Mouse (Mus musculus) kidney, postnatal 0 days (tissue): ENCODE results near the gene Adprhl1. TPM values are rescaled to one million over a fixed set of nuclear protein-coding genes. Genes with fewer than 3 reads are reported as not detected.

Experiments used
- ATAC-seq: fragments of 200-750 bp; cut with Nextera tagmentation; replicated peaks from 2 replicates; pipeline ENCODE4 v1.8.0; 2017; ENCODE audit warnings: low read depth, moderate number of reproducible peaks, moderate TSS enrichment, moderate library complexity; ENCODE audit not compliant: low FRiP score
- DNase-seq: peaks from one replicate; pipeline ENCODE4 v3.0.0-alpha.2; 2016; ENCODE audit warnings: low spot score
- H3K27ac ChIP-seq: fragments of 300-500 bp; sonication (generic); 2 replicates; pipeline ENCODE4 v1.5.1; 2014; ENCODE audit warnings: mild to moderate bottlenecking
- H3K27me3 ChIP-seq: fragments of 300-500 bp; sonication (generic); 2 replicates; pipeline ENCODE4 v1.6.1; 2014; ENCODE audit warnings: low read length, mixed read lengths; ENCODE audit not compliant: insufficient read depth
- H3K36me3 ChIP-seq: fragments of 300-500 bp; sonication (generic); 2 replicates; pipeline ENCODE4 v1.6.1; 2014; ENCODE audit warnings: low read length, mixed read lengths; ENCODE audit not compliant: insufficient read depth
- H3K4me1 ChIP-seq: fragments of 300-500 bp; sonication (generic); replicated peaks from 2 replicates; pipeline ENCODE4 v1.6.1; 2014; ENCODE audit warnings: antibody characterized with exemption, low read length, mixed read lengths; ENCODE audit not compliant: insufficient read depth
- H3K4me2 ChIP-seq: fragments of 300-500 bp; sonication (generic); 2 replicates; pipeline ENCODE4 v1.6.1; 2014; ENCODE audit warnings: mild to moderate bottlenecking, low read length, moderate library complexity, mixed read lengths
- H3K4me3 ChIP-seq: fragments of 300-500 bp; sonication (generic); replicated peaks from 2 replicates; pipeline ENCODE4 v1.5.1; 2014; ENCODE audit warnings: low read depth, low read length
- H3K9ac ChIP-seq: fragments of 300-500 bp; sonication (generic); 2 replicates; pipeline ENCODE4 v1.6.1; 2014; ENCODE audit warnings: low read depth, low read length
- H3K9me3 ChIP-seq: fragments of 300-500 bp; sonication (generic); replicated peaks from 2 replicates; pipeline ENCODE4 v1.6.1; 2016; ENCODE audit warnings: low read length, inconsistent platforms, mixed read lengths
- CTCF ChIP-seq: IDR thresholded peaks from 2 replicates; pipeline ENCODE4 v1.5.1; 2016; ENCODE audit warnings: antibody characterized with exemption, low read depth, mild to moderate bottlenecking, moderate library complexity
- WGBS: fragments of 180-500 bp; shearing (Covaris S2); extraction: QIAGEN DNeasy Blood & Tissue Kit; methylation state at CpG from one replicate; pipeline ENCODE4 v1.1.7; 2014; 5-methylcytosine and 5-hydroxymethylcytosine counted together
- polyA plus RNA-seq: library from polyadenylated mRNA; unstranded; fragments of >200 nt; fragmentation: Nextera tagmentation; extraction: Ambion mirVana; gene quantifications from 2 replicates; pipeline ENCODE4 v1.2.1, GENCODE M21; 2015

Adprhl1 gene
- polyA plus RNA-seq, 1 experiment from 2014 or later: not detected

GRCm38 (mm10) chr8:13181691-13181976 lies 72.3 kb downstream of the Adprhl1 start:
- WGBS: 52% methylated on average over 2 of the region's 2 CpGs
- no peaks in the 10 kb centered on the region for H3K9me3 ChIP-seq
- H3K27me3 ChIP-seq: no peaks in the 10 kb centered on the region
- ATAC-seq (no peak), DNase-seq (no peak)
- no peak overlapping the region for H3K9ac ChIP-seq
- no peaks in the 10 kb centered on the region for H3K4me1 ChIP-seq
- H3K4me2 ChIP-seq: no peak overlapping the region
- no peak overlapping the region for H3K27ac ChIP-seq
- H3K36me3 ChIP-seq: no peaks in the 10 kb centered on the region
- TF ChIP-seq CTCF: no peak
- H3K4me3 ChIP-seq: no peak overlapping the region

- no peaks in the 10 kb centered on the region for H3K4me1 ChIP-seq
- no peak for ATAC-seq
- DNase-seq: no peak
- WGBS: 81% methylated on average over 18 of the region's 18 CpGs
- H3K9ac ChIP-seq: no peak overlapping the region
- H3K9me3 ChIP-seq: no peaks in the 10 kb centered on the region
- H3K4me2 ChIP-seq: no peak overlapping the region
- H3K4me3 ChIP-seq: no peak overlapping the region
- no peaks in the 10 kb centered on the region for H3K27me3 ChIP-seq
- H3K36me3 ChIP-seq: peaks cover 5% of the 10 kb centered on the region; the same call in 1 of the 2 replicates
- TF ChIP-seq CTCF: no peak
- H3K27ac ChIP-seq: no peak overlapping the region
Measured at GRCm38 (mm10) chr8:13180911-13181690, 72.9 kb downstream of the Adprhl1 start.

GRCm38 (mm10) chr8:13180408-13180807 lies 73.6 kb downstream of the Adprhl1 start:
- Histone ChIP-seq H3K27ac (no peak overlapping the region), H3K36me3 (peaks cover 12% of the 10 kb centered on the region), H3K9ac (no peak overlapping the region), H3K4me3 (no peak overlapping the region), H3K4me2 (no peak overlapping the region), H3K27me3 (no peaks in the 10 kb centered on the region), H3K4me1 (no peaks in the 10 kb centered on the region), H3K9me3 (no peaks in the 10 kb centered on the region)
- ATAC-seq (no peak), DNase-seq (no peak)
- no peak for TF ChIP-seq CTCF
- 60% methylated on average over 9 of the region's 9 CpGs for WGBS

GRCm38 (mm10) chr8:13179948-13180347 lies 74.0 kb downstream of the Adprhl1 start:
- Histone ChIP-seq H3K27me3 (no peaks in the 10 kb centered on the region), H3K27ac (no peak overlapping the region), H3K4me2 (no peak overlapping the region), H3K36me3 (peaks cover 16% of the 10 kb centered on the region), H3K4me1 (no peaks in the 10 kb centered on the region), H3K9ac (no peak overlapping the region), H3K9me3 (no peaks in the 10 kb centered on the region), H3K4me3 (no peak overlapping the region)
- 42% methylated on average over 7 of the region's 7 CpGs for WGBS
- TF ChIP-seq CTCF: no peak
- ATAC-seq (no peak), DNase-seq (no peak)

GRCm38 (mm10) chr8:13179482-13179881 lies 74.5 kb downstream of the Adprhl1 start:
- no peak for DNase-seq
- ATAC-seq: no peak
- Histone ChIP-seq H3K27ac (no peak overlapping the region), H3K9ac (no peak overlapping the region), H3K4me2 (no peak overlapping the region), H3K9me3 (no peaks in the 10 kb centered on the region), H3K4me1 (no peaks in the 10 kb centered on the region), H3K36me3 (peaks cover 19% of the 10 kb centered on the region), H3K27me3 (no peaks in the 10 kb centered on the region), H3K4me3 (no peak overlapping the region)
- no peak for TF ChIP-seq CTCF
- WGBS: 65% methylated on average over 6 of the region's 6 CpGs

- no peaks in the 10 kb centered on the region for H3K9me3 ChIP-seq
- WGBS: 94% methylated on average over 5 of the region's 5 CpGs
- H3K27me3 ChIP-seq: no peaks in the 10 kb centered on the region
- no peak for TF ChIP-seq CTCF
- H3K4me1 ChIP-seq: no peaks in the 10 kb centered on the region
- no peak overlapping the region for H3K4me3 ChIP-seq
- H3K9ac ChIP-seq: no peak overlapping the region
- DNase-seq: no peak
- ATAC-seq: no peak
- H3K4me2 ChIP-seq: no peak overlapping the region
- peaks cover 31% of the 10 kb centered on the region for H3K36me3 ChIP-seq
- no peak overlapping the region for H3K27ac ChIP-seq
Measured at GRCm38 (mm10) chr8:13178137-13178536, 75.8 kb downstream of the Adprhl1 start.
